Mouse (Mus musculus) midbrain, embryonic 14.5 days (tissue): ENCODE results near the gene Gm128. TPM values are rescaled to one million over a fixed set of nuclear protein-coding genes. Genes with fewer than 3 reads are reported as not detected.

Experiments used
- ATAC-seq: fragments of 200-750 bp; cut with Nextera tagmentation; 2 replicates; pipeline ENCODE4 v1.8.0; 2017; ENCODE audit warnings: moderate number of reproducible peaks, moderate library complexity; ENCODE audit not compliant: low FRiP score, low TSS enrichment
- DNase-seq: peaks from one replicate; pipeline ENCODE4 v3.0.0-alpha.2; 2015
- H3K27ac ChIP-seq: fragments of 300-500 bp; sonication (generic); replicated peaks from 2 replicates; pipeline ENCODE4 v1.5.1; 2014; ENCODE audit warnings: mild to moderate bottlenecking, low read depth, low read length, moderate library complexity
- H3K27me3 ChIP-seq: fragments of 300-500 bp; sonication (generic); 2 replicates; pipeline ENCODE4 v1.6.1; 2014; ENCODE audit warnings: low read length, control low read depth, mixed read lengths; ENCODE audit not compliant: control insufficient read depth, insufficient read depth
- H3K36me3 ChIP-seq: fragments of 300-500 bp; sonication (generic); 2 replicates; pipeline ENCODE4 v1.6.1; 2014; ENCODE audit warnings: low read length, control low read depth; ENCODE audit not compliant: control insufficient read depth, insufficient read depth
- H3K4me1 ChIP-seq: fragments of 300-500 bp; sonication (generic); 2 replicates; pipeline ENCODE4 v1.6.1; 2014; ENCODE audit warnings: mild to moderate bottlenecking, antibody characterized with exemption, low read length, control low read depth; ENCODE audit not compliant: control insufficient read depth, insufficient read depth
- H3K4me2 ChIP-seq: fragments of 300-500 bp; sonication (generic); 2 replicates; pipeline ENCODE4 v1.6.1; 2014; ENCODE audit warnings: mild to moderate bottlenecking, low read length, moderate library complexity
- H3K4me3 ChIP-seq: fragments of 300-500 bp; sonication (generic); replicated peaks from 2 replicates; pipeline ENCODE4 v1.5.1; 2014; ENCODE audit warnings: low read depth, low read length
- H3K9ac ChIP-seq: fragments of 300-500 bp; sonication (generic); replicated peaks from 2 replicates; pipeline ENCODE4 v1.6.1; 2014; ENCODE audit warnings: mild to moderate bottlenecking, low read length, moderate library complexity
- H3K9me3 ChIP-seq: fragments of 300-500 bp; sonication (generic); 2 replicates; pipeline ENCODE4 v1.6.1; 2016; ENCODE audit warnings: low read length, control low read depth, mixed read lengths; ENCODE audit not compliant: control insufficient read depth
- WGBS: fragments of 180-500 bp; shearing (Covaris S2); extraction: QIAGEN DNeasy Blood & Tissue Kit; methylation state at CpG from one replicate; pipeline ENCODE4 v1.1.7; 2014; 5-methylcytosine and 5-hydroxymethylcytosine counted together
- polyA plus RNA-seq: library from polyadenylated mRNA; unstranded; fragments of >200 nt; fragmentation: Nextera tagmentation; extraction: Ambion mirVana; gene quantifications from 2 replicates; pipeline ENCODE4 v1.2.1, GENCODE M21; 2014

Gene Gm128
- polyA plus RNA-seq, 1 experiment from 2014 or later = 0.11 TPM

DNA sequence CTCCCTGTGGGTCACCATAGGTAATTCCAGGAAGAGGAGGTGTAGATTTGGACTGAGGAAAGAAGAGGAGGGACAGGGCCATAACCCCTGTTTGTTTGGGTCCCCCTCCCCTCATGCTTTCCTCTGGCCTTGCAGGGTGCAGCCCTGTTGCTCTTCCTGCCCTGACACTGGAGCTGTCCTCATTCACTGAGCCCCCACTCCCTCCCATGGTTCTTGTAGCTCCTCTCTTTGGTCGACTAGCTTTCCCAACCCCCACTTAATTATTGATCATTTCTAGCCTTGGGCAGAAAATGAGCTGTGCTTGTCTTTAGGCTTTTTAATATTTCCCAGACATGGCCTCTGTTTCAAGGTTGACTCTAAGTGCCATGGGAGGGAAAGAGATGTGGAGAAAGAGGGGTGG lies 42.7 kb upstream of the Gm128 start:
- no peak for ATAC-seq
- Histone ChIP-seq H3K36me3 (peaks cover 15% of the 10 kb centered on the region), H3K4me2 (peak overlapping the region; percentile 90), H3K9ac (peak overlapping the region; percentile 76), H3K27me3 (no peaks in the 10 kb centered on the region), H3K4me1 (peaks cover 28% of the 10 kb centered on the region), H3K27ac (0 out of 2 replicates have a peak overlapping the region, but pooled peaks have one; percentile 94), H3K4me3 (peak overlapping the region; percentile 68), H3K9me3 (no peaks in the 10 kb centered on the region)
- DNase-seq = peak; percentile 9
- 11% methylated on average over 1 of the region's 1 CpGs for WGBS

DNA sequence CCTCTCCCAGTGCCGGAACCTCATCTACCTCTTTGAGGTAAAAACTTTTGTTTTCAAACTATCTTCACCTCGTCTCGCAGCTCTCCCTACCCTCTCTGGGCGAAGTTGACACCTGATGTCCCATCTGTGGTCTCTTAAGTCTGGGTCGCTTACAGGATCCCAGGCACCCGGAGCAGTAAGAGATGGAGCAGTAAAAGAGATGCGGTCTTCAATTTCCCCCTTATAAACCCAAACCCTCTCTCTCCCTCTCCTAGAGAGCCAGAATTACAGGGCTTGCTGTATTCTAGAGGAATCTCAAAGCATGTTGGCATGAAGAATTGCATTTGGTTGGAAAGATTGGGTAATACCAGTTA lies 42.2 kb upstream of the Gm128 start:
- no peaks in the 10 kb centered on the region for H3K9me3 ChIP-seq
- H3K4me3 ChIP-seq = peak overlapping the region; percentile 68
- H3K9ac ChIP-seq = peak overlapping the region; percentile 76
- no peak for ATAC-seq
- H3K36me3 ChIP-seq = peaks cover 13% of the 10 kb centered on the region
- peaks cover 28% of the 10 kb centered on the region for H3K4me1 ChIP-seq
- peak overlapping the region; percentile 94 for H3K27ac ChIP-seq
- H3K27me3 ChIP-seq = no peaks in the 10 kb centered on the region
- peak overlapping the region; percentile 90 for H3K4me2 ChIP-seq
- 2% methylated on average over 7 of the region's 7 CpGs for WGBS
- DNase-seq = no peak

DNA sequence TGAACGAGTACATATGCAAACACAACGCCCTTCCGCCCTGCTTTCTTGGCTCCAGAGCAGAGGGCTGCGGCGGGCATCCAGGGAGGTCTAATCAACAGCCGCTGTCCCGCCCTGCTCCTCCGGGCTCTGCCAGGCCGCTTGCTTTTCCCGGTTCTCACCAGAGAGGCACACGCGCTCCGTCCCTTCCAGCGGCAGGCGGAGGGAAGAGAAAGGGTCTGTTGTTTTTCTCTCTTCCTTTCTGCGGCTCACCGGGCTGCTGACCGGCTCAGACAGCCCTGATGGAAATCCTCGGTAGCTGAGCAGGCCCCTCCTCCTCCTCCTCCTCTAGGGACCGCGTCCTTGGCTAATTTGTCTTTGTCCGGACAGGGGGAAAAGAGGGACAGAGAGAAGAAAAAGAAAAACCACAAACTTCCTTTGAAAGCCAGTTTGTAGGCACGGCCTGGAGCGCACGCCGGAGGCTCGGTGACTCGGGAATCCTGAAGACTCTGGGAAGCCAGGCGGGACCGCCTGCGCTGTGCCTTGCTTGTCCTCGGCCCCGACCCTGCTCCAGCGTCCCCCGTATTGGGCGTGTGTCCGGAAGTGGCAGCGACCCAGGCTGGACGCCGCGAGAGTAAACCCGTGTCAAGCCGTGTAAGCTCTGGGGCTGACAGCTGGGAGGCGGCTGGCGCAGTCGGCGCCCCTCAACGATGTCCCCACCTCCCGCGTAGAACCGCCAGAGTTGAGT lies 41.6 kb upstream of the Gm128 start:
- peak; percentile 72 for ATAC-seq
- Histone ChIP-seq H3K27ac (peak overlapping the region; percentile 94), H3K9ac (peak overlapping the region; percentile 76), H3K4me3 (peak overlapping the region; percentile 68), H3K4me1 (peaks cover 28% of the 10 kb centered on the region), H3K9me3 (no peaks in the 10 kb centered on the region), H3K4me2 (peak overlapping the region; percentile 90), H3K27me3 (no peaks in the 10 kb centered on the region), H3K36me3 (peaks cover 7% of the 10 kb centered on the region)
- WGBS = under 1% methylated on average over 50 of the region's 51 CpGs
- peak; percentile 87 for DNase-seq

DNA sequence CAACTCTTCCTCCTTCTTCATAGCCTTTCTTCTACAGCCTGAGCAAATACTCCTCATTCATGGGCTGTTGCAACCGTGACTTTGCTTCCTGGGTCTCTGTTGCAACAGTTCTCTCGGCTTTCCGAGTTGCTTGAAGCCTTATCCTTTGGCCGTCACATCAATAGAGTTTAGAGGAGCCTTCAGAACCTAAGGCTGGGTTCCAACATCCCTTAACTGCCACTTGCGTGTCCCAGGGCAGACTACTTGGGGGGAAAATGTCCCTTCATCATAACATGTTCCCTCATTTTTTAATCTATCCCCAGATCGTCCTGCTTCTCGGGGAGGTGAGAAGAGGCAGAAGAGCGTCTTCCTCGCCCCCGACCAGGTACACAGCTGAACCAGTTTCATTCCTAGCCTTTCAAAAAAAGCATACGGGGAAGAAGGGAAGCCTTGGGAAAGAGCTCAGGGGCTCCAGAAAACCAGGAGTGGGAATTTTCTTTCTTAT lies 41.0 kb upstream of the Gm128 start:
- H3K4me2 ChIP-seq = peak overlapping the region; percentile 90
- peak overlapping the region; percentile 68 for H3K4me3 ChIP-seq
- H3K27me3 ChIP-seq = no peaks in the 10 kb centered on the region
- peak overlapping the region; percentile 76 for H3K9ac ChIP-seq
- peak overlapping the region; percentile 94 for H3K27ac ChIP-seq
- no peak for ATAC-seq
- peaks cover 28% of the 10 kb centered on the region for H3K4me1 ChIP-seq
- under 1% methylated on average over 11 of the region's 11 CpGs for WGBS
- H3K36me3 ChIP-seq = peaks cover 1% of the 10 kb centered on the region; the same call in 1 of the 2 replicates
- DNase-seq = peak; percentile 52
- no peaks in the 10 kb centered on the region for H3K9me3 ChIP-seq

DNA sequence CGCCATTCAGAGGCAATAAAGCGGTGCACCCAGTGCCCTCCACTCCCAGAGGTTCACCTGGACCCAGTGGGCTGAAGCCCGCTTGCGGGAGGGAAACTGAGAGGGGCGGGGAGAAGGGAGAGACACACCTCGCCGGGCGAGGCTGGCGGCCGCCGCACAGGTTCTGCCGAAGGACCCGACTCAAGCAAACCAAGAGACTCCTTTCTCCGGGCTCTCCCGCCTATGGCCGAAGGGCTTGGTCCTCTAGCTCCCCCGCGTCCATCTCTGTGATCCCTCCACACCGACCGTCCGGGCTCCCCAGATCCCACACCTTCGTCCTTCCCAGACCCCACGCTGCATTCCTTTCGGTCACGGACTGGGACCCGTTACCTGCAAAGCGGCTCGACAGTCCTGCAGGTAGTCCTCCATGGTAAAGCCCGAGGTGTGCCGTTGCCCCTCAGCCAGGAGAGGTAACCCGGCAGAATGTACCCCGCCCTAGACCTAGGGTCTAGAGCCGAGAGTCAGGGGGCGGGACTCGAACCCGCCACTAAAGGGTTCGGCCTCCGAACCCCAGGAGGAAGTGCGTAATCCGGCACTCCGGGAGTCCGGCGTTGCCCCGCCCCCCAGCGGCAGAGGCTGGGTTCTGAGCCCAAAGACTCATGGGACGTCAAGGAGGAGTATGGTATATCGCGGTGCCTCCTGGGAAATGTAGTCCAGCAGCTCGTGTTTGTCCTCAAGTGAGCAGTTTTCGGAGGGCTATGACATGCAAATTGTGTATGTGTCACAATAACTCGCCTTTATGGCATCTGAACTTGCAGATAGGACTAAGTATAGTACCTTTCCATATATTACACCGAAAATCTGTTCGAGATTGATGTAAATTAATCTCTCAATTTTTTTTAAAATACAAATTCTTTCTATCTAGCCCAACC lies 40.1 kb upstream of the Gm128 start, which contains the start of the genes Mindy1 and Prune1:
Gene Mindy1 (plus strand): TSS at position 130 of the 911 bp plus-strand sequence.
Gene Prune1 (minus strand): TSS at position 861 of the 911 bp plus-strand sequence.
- Histone ChIP-seq H3K4me1 (peaks cover 28% of the 10 kb centered on the region), H3K9ac (peak within 1 kb of the TSS; percentile 76), H3K4me3 (peak within 1 kb of the TSS; percentile 68), H3K27ac (peak within 1 kb of the TSS; percentile 94), H3K4me2 (peak within 1 kb of the TSS; percentile 90), H3K27me3 (no peaks in the 10 kb centered on the region), H3K36me3 (no peaks in the 10 kb centered on the region), H3K9me3 (no peaks in the 10 kb centered on the region)
- ATAC-seq (peak; percentile 92), DNase-seq (peak; percentile 99)
- 1% methylated on average over 53 of the region's 53 CpGs for WGBS

DNA sequence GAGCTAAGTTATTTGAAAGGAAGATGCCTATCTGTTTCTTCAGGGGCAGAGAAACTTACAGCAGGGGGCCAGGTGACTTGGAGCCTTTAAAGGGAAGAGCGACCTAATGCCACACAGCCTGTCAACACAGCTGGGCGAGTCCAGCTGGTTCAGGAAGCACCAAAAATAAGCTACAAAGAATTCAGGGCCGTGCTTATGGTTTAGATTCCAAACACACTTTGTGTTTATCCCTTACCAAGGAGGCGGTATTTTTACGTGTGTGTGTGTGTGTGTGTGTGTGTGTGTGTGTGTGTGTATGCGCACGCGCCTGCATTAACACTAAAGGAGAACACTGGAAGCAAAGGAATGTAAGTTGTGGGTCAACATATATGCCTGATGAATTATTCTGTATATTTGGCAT lies 39.3 kb upstream of the Gm128 start:
- peak overlapping the region; percentile 76 for H3K9ac ChIP-seq
- H3K9me3 ChIP-seq = no peaks in the 10 kb centered on the region
- DNase-seq = peak; percentile 61
- 30% methylated on average over 8 of the region's 8 CpGs for WGBS
- H3K4me2 ChIP-seq = peak overlapping the region; percentile 90
- H3K36me3 ChIP-seq = no peaks in the 10 kb centered on the region
- H3K4me1 ChIP-seq = peaks cover 28% of the 10 kb centered on the region
- peak overlapping the region; percentile 94 for H3K27ac ChIP-seq
- no peak for ATAC-seq
- H3K27me3 ChIP-seq = no peaks in the 10 kb centered on the region
- H3K4me3 ChIP-seq = peak overlapping the region; percentile 68

DNA sequence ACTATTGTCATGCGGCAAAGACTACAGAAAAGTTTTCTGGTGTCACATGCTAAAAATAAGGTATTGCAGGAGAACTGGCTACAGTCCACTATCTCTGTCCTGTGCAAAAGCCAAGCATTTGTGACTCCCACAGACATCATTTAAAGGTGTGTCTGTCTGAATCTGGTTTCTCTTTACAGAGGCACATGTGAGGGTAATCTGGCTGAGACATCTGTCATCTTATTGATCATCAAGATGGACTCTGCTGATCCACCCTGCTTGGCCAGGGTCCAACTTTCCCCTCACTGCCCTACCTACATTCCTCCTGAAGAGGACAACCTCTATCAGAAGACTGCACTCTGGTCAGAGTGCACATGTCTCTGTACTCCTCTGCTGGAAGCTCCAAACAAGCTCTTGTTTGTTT lies 35.8 kb upstream of the Gm128 start:
- Histone ChIP-seq H3K36me3 (no peaks in the 10 kb centered on the region), H3K27me3 (no peaks in the 10 kb centered on the region), H3K9me3 (no peaks in the 10 kb centered on the region), H3K27ac (no peak overlapping the region), H3K4me2 (no peak overlapping the region), H3K4me3 (no peak overlapping the region), H3K9ac (no peak overlapping the region), H3K4me1 (peaks cover 8% of the 10 kb centered on the region; the same call in 1 of the 2 replicates)
- ATAC-seq = no peak
- DNase-seq = no peak
- WGBS = 89% methylated on average over 1 of the region's 1 CpGs

DNA sequence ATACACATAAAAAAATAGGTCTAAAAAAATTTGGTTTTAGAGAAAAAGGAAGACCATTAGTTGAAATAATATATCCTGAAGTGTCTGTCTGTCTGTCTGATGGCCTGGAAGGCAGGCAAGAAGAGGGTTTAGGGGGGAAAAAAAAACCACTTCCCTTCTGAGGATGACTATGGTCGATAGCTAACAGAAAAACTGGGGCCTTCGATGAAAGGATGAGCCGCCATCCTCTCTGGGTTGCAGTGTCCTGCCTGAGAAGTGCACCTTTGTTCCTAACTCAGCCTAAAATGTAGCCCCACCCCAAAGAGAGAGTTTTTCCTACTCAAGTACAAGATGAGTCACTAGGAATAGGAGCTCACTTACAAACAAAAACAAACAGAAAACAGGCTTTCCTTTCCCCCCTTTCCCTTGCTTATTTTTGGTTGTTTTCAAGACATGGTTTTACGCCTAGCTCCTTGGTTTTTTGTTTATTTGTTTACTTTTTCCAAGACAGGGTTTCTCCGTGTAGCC lies 35.1 kb upstream of the Gm128 start:
- DNase-seq (no peak), ATAC-seq (no peak)
- no peak overlapping the region for H3K4me2 ChIP-seq
- H3K4me3 ChIP-seq = no peak overlapping the region
- H3K9me3 ChIP-seq = no peaks in the 10 kb centered on the region
- H3K27ac ChIP-seq = no peak overlapping the region
- no peak overlapping the region for H3K9ac ChIP-seq
- 0 out of 2 replicates have a peak, but pooled peaks cover 7% of the 10 kb centered on the region for H3K4me1 ChIP-seq
- no peaks in the 10 kb centered on the region for H3K27me3 ChIP-seq
- WGBS = 87% methylated on average over 5 of the region's 5 CpGs
- no peaks in the 10 kb centered on the region for H3K36me3 ChIP-seq
